Mouse (Mus musculus): ENCODE results near the gene 6430550D23Rik. TPM values are rescaled to one million over a fixed set of nuclear protein-coding genes. Genes with fewer than 3 reads are reported as not detected.
"Not testable (repeated sequence)": the region's sequence is repeated elsewhere in the genome, so short reads cannot be mapped to it uniquely, and the experiment has no call there.

The 6430550D23Rik gene
- polyA plus RNA-seq, 3 experiments from 2014 or later: 1.4 to 1.8 (median 1.7) TPM

DNA sequence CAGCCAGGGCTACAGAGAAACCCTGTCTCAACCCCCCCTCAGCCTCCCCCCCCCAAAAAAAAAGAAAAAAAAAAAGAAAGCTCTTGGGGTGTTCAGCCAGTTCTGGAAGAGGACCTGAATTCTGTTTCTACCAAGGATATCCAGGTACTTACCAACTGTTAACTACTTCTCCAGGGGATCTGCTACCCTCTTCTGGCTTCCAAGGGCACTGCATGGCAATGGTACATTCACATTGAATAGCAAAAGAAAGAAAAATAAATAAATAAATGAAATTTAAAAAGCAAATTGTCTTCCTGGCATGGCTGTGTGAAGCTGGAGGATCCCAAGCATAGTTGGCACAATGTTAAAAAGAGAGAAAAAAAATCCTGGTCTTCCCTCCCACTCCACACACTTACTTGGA is 55.8 kb downstream of the 6430550D23Rik start:
- no peak for ATAC-seq

DNA sequence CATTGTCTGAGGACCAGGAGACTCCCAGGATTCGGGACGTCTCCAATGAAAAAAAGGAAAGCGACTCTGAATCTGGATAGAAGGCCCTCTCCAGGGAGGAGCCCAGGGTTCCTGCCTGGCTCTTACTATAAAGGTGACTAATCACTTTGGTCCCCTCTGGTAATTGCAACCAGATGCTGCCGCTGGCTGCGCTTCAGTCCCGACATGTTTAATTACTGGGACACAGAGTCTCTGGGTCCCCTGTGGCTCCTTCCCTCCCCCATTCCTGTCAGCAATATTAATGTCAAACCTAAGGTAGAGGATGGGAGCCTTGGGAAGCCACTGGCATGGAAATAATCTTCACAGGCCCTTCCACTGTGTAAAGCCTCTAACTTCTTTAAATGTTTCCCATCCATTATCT is 58.4 kb downstream of the 6430550D23Rik start:
- no peak for ATAC-seq

DNA sequence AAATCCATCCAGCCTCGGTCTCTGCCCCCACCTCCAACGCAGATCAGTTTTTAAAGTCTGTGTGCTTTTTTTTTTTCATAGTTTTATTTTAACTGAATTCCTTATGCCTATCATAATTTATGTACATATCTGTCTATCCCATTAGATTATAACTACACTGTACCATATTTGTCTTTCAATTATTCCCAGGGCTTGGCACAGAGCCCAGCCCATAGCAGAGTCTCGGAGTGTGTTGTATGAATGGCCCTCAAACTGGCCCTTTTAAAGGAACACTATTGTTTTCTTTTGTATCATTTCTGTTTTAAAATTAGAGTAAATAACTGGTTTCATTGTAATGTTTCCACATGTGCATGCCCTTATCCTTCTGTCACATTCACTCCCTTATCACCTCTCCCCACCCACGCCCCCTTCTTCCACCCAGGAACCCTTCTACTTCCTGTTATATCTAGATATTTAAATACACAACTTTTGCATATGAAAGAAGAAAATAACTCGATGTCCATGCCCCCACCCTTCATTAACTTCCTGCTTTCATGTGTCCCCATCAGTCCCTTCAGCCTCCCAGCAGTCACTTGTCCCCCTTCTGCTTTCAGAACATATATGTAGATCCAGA is 60.3 kb downstream of the 6430550D23Rik start:
- ATAC-seq: no peak

DNA sequence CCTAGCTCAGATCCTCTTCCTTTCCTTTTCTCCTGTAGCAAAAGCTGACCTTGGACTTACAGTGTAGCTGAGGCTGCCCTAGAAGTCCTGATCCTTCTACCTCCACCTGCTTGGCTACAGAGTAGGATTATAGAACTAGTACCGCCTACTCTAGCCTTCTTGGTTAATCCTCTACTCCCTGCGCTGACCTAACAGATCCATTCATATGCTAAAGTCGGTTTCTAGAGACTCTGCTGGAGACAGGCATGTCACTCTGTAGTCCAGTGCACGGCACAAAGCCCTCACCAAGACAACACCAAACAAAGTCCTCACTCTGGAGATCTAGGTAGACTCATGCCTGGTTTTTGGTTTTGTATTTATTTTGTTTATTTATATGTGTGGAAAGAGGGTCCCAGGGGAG is 61.3 kb downstream of the 6430550D23Rik start:
- ATAC-seq: no peak

DNA sequence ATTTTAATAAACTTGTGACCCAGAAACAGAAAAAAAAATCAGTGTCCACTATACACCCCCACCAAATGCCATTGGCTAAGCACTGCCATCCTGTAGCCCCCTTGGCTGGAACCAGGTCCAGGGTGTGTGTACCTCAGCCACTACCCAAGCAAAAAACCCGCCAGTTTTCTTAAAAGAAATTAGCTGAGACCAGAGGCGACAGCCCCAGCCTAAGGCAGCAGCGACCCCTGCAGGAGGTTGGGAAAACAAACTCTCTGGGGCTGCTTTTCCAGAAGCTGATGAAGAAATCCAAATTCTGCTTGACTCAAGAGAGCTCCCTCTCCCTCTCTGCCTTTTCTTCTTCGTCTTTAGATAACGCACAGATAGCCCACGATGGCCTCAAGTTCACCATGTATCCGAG is 61.7 kb downstream of the 6430550D23Rik start:
- peak; percentile 38 for ATAC-seq

DNA sequence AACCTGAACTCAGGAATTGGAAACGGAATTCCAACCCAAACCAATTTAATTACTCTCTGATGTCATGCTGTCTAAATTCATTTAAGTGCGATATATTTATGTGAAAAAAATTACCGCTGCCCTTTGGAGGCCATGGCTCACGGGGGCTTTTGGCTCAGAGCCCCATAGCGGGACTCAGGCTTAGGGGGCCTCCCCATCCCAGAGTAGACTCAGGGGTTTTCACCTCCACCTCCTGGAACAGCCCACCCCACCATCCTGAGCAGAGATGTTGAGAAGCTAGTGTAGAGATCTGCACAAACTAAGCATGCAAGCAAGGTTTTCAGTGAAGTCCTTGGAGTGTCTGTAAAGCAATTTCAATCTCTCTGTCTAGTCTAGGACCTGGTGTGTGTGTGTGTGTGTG is 62.2 kb downstream of the 6430550D23Rik start:
- no peak for ATAC-seq

DNA sequence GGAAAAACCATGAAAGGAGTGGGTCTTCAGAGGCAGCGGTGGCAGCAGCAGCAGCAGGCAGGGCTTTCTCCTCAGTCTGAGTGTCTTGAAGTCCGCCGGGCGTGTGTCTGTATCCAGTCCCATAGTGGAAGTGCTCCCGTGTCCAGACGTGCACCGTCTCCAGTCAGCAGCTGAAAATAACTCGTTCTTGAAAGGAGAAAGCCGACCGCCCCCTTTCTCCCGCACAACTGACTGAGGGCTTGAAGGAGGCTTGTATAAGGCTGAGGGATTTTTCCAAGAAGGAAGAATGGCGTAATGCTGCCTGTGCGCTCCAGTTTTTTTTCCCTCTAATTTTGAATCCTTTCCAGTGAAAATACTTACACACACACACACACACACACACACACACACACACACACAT is 62.7 kb downstream of the 6430550D23Rik start, which contains the start of gene Gdf5:
TSS of gene Gdf5 (minus strand) at position 244 of the 400 bp plus-strand sequence.
- no peak for ATAC-seq

DNA sequence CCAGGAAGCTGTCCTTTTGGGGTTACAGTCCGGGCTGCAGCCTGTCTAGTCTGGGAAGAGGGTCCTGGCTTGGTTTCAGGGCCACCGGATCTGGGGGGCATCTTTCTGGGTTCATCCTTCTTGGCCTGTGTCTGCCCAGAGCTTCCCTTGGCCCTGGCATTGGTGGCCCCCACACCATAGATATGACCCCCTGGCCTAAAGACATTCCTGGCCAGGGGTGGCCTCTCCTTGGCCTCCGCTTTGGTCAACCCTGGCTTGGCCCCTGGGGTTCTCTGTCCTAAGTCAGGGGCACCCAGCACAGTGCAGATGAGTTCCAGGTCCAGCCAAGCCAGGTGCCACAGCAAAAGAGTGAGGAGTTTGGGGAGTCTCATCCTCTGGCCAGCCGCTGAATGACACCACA is 63.1 kb downstream of the 6430550D23Rik start:
- ATAC-seq: no peak

DNA sequence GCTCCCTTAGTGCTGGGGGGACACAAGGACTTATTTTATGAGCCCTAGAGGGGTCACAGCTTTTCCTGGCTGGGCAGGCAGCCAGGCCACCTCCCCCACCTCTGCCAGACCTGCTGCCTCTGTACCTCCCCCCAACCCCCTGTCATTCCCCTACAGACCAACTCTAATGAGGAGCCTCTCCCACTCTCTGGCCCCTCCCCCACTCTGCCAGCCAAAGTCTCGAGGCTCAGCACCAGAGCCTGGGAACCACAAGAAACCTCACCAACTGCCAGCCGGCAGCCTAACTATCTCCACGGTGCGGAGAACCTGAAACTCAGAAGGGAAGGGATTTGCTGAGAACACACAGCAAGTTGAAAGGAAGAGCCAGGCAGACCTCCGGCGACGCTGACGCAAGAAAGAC is 64.3 kb downstream of the 6430550D23Rik start:
- no peak for ATAC-seq

DNA sequence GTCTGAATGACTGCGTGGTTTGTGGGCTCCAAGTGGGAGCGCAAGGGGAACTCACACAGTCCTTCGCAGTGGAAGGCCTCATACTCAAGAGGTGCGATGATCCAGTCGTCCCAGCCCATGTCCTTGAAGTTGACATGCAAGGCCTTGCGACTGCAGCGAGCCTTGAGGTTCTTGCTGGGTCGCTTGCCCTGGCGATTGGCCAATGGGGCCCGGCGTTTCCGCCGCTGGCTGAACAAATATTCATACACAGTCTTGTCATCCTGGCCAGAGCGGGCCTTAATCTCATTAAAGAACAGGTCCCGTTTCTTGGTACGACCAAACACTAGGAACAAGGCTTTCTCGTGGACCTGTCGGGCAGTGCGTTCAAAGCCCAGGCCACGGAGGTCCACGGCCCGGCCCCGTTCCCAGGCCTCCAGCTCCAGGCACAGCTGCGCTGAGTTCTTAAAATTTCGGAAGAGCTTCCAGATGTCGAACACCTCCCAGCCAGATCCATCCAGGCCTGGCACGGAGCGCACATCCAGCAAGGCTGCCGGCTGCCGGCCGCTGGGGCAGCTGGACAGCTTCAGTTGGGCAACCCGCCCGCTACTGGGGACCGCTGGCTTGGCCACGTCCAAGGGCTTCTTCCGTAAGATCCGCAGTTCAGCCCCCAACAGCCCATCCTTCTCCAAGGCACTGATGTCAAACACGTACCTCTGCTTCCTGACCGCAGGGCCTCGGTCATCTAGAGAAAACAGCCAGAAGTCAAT is 65.9 kb downstream of the 6430550D23Rik start:
- no peak for ATAC-seq

DNA sequence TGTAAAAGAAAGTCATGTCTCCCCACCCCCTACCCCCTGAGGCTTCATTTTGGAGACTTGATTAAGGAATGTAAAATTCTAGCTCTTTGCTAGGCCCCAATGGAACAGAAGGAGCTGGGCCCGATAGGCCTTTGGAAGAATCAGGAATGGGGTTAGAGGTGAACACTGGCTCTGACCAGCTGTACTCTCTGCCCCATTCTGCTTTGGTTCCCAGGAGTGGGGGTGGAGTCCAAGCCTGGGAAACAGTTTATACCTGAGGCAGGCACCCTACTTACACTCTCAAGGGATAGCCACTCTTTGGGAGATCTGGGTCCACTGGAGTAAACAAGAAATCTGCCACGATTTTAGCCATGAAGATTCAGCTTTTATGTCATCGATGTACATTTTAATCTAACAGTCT is 67.1 kb downstream of the 6430550D23Rik start, which contains the start of gene Gm15557:
TSS of gene Gm15557 (plus strand) at position 48 of the 400 bp plus-strand sequence.
- no peak for ATAC-seq

DNA sequence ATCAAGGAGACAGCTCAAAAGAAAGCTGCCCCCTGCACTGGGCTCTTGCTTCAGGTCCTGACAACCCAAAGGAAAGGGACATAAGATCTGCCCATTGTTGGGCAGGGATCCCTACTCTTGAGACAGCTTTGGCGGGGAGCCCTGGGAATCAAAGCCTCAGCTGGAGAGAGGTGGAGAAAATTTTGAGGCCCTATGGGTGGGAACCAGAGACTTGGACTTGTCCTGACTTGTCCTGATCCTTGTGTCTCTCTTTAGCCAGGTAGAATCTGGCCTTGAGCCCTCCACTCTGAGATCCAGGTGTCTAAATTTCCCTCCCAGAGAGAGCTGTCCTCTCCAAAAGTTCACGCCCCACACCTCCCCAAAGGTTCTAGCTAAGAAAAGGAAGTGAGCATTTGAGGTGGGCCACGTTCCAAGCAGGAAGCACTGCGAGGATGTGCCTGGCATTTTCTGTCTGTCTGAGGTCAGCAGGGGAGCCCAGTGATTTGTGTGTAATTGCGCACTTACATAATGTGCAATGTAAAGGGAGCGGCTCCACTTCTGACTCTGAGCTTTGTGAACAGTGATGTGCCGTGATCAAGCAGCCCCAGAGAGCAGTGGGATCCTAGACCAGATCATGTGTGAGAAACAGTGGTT is 67.8 kb downstream of the 6430550D23Rik start:
- no peak for ATAC-seq

DNA sequence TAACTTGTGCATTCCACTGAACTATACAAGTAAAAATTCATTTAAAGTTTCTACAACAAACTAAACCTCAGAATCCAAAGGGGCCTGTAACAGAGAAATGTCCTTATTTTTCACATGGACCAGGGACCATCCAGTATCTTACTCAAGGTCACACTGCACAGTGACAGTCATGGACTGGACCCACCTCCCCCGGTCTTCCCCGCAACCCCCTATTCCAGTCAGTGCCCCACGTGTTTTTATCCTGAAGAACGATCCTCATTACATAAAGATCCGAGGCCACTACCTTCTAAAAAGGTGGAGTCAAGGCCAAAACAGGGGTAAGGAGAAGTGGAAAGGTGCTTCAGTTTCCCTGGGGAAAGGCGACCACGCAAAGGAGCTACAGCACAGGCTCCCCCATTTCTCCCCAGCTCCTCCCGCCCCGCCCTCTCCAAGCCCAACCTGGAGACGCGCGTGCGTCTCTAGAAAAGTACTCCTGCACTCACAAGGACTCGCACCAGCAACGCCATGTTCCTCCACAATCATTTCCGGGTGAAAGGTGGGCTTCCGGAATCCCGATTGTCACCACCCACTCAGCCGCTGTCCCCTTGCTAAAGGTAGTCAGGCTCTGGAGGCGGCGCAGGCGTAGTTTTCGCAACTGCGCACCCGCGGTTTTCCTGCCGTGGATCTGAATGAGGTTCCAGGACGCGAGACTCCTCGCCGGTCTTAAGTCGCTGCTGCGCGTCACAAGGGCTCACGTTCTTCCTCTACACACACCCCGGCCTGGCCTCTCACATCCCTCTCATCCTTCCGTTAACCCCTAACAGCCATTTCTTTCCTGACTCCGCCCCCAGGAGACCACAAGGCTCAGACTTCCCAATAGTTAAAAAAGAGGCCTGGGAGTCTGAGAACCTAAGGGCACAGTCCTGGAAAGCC is 78.0 kb downstream of the 6430550D23Rik start, which contains the start of gene Uqcc1:
TSS of gene Uqcc1 (minus strand) at position 780 of the 912 bp plus-strand sequence.
- ATAC-seq: peak; percentile 96

DNA sequence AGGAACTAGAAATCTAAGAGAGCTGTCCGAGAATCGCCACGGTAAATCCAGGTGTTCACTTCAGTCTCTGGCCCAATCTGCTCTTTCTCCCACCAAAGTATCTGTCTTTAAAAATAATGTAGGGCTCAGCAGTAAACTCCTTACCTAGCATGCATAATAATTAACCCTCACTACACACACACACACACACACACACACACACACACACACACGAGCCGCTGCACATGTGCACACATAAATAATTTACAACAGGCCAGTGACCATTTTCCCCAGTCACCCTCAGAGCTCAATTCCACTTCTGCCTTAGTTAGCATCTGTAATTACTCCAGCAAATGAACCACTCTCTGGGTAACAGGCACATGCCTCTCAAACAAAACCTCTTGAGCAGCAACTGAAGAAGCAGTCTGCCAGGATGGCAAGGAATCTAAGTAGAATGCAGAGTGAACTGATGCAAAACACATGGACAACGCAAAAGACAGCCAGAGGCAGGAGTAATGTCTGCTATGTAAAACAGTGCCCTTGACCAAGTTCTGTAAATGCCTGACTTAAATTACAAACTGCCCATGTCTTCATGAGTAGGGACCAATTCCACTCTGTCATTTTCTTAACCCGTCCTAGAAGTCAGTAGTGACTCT is 78.9 kb downstream of the 6430550D23Rik start:
- no peak for ATAC-seq

DNA sequence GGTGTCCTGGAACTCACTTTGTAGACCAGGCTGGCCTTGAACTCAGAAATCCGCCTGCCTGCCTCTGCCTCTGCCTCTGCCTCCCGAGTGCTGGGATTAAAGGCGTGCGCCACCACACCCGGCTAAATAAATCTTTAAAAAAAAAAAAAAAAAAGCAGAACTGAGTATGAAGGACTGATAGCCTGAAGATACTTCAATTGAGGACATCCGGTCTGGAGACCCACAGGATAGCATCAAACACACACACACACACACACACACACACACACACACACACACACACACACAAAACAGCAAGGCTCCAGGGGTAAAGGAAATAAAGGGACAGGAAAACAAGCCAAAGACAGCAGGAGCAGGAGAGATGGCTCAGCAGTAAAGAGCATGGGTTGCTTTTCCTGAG is 82.6 kb downstream of the 6430550D23Rik start:
- ATAC-seq: not testable (repeated sequence)

Other genes with a start within 250 kb of the 6430550D23Rik start
- not detected for gene Mmp24, start 232.6 kb downstream of the 6430550D23Rik start, polyA plus RNA-seq (2017; shearing (Covaris generic))
- gene BC029722, start 188.6 kb downstream of the 6430550D23Rik start, polyA plus RNA-seq (2017; shearing (Covaris generic)): 10 to 100 TPM; 12.6 to 16.8 (median 15.9) TPM
- 10 to 100 TPM; 65.0 to 78.8 (median 71.9) TPM for gene Eif6, start 181.1 kb downstream of the 6430550D23Rik start, polyA plus RNA-seq (2017; shearing (Covaris generic))
- not detected for gene Fam83c, start 173.1 kb downstream of the 6430550D23Rik start, polyA plus RNA-seq (2017; shearing (Covaris generic))
- 10 to 100 TPM; 34.5 to 47.4 (median 36.3) TPM for gene Uqcc1, start 77.7 kb downstream of the 6430550D23Rik start, polyA plus RNA-seq (2017; shearing (Covaris generic))
- gene Gm15557, start 67.2 kb downstream of the 6430550D23Rik start, polyA plus RNA-seq (2017; shearing (Covaris generic)): not detected
- gene Gdf5, start 62.6 kb downstream of the 6430550D23Rik start, polyA plus RNA-seq (2017; shearing (Covaris generic)): not detected
- gene Cep250, start 51.5 kb downstream of the 6430550D23Rik start, polyA plus RNA-seq (2017; shearing (Covaris generic)): 10 to 100 TPM; 30.4 to 48.2 (median 47.9) TPM
- 100 to 1,000 TPM in 2 of 3 experiments, 10 to 100 TPM in 1; 97.9 to 172 (median 128) TPM for gene Ergic3, start 68 bp upstream of the 6430550D23Rik start, polyA plus RNA-seq (2017; shearing (Covaris generic))
- not detected for gene Fer1l4, start 45.0 kb upstream of the 6430550D23Rik start, polyA plus RNA-seq (2017; shearing (Covaris generic))
- gene Spag4, start 57.2 kb upstream of the 6430550D23Rik start, polyA plus RNA-seq (2017; shearing (Covaris generic)): under 1 TPM in 1 of 3 experiments, not detected in 2; 0.13 TPM
- 10 to 100 TPM; 43.3 to 63.8 (median 46.2) TPM for gene Cpne1, start 104.0 kb upstream of the 6430550D23Rik start, polyA plus RNA-seq (2017; shearing (Covaris generic))
- gene Rbm12, start 104.0 kb upstream of the 6430550D23Rik start, polyA plus RNA-seq (2017; shearing (Covaris generic)): 10 to 100 TPM; 11.7 to 20.0 (median 18.2) TPM
- 10 to 100 TPM in 1 of 3 experiments, 1 to 10 TPM in 2; 5.9 to 12.5 (median 10.0) TPM for gene Gm28036, start 119.1 kb upstream of the 6430550D23Rik start, polyA plus RNA-seq (2017; shearing (Covaris generic))
- 100 to 1,000 TPM; 144 to 170 (median 160) TPM for gene Romo1, start 136.1 kb upstream of the 6430550D23Rik start, polyA plus RNA-seq (2017; shearing (Covaris generic))
- 10 to 100 TPM; 34.3 to 43.0 (median 36.7) TPM for gene Nfs1, start 136.2 kb upstream of the 6430550D23Rik start, polyA plus RNA-seq (2017; shearing (Covaris generic))
- 100 to 1,000 TPM; 572 to 796 (median 746) TPM for gene Rbm39, start 172.3 kb upstream of the 6430550D23Rik start, polyA plus RNA-seq (2017; shearing (Covaris generic))
- 100 to 1,000 TPM in 1 of 3 experiments, 10 to 100 TPM in 2; 56.7 to 100 (median 81.3) TPM for gene Phf20, start 188.5 kb upstream of the 6430550D23Rik start, polyA plus RNA-seq (2017; shearing (Covaris generic))